Mouse (Mus musculus): Measurements from ENCODE around the gene Tnni3k. TPM values are rescaled to one million over a fixed set of nuclear protein-coding genes. Genes with fewer than 3 reads are reported as not detected.

Gene Tnni3k
- polyA plus RNA-seq, 1 experiment from 2014 or later, result 0.11 TPM

GRCm38 (mm10) chr3:155059449-155059822, 4.2 kb upstream of the Tnni3k start:
- Histone ChIP-seq H3K4me2 (replicated peaks; ENCODE audit: low read depth) (no peak overlapping the region), H3K4me3 (ENCODE audit: low read depth, low read length) (no peak overlapping the region)

GRCm38 (mm10) chr3:155058800-155059448, 3.7 kb upstream of the Tnni3k start:
- Histone ChIP-seq H3K9me3 (ENCODE audit: control insufficient read depth, low read length) (no peaks in the 10 kb centered on the region), H3K36me3 (ENCODE audit: control insufficient read depth, insufficient read depth, low read length) (no peaks in the 10 kb centered on the region), H3K4me3 (ENCODE audit: low read depth, low read length) (no peak overlapping the region), H3K9ac (ENCODE audit: low read length) (no peak overlapping the region), H3K27me3 (ENCODE audit: control insufficient read depth, insufficient read depth, low read length) (no peaks in the 10 kb centered on the region), H3K27ac (replicated peaks) (no peak overlapping the region), H3K4me2 (replicated peaks; ENCODE audit: low read depth) (no peak overlapping the region), H3K4me1 (replicated peaks; ENCODE audit: control insufficient read depth, insufficient read depth) (no peaks in the 10 kb centered on the region)
- TF ChIP-seq CTCF (IDR thresholded peaks at IDR 0.05; ENCODE audit: low read depth), result no peak
- no peak for TF ChIP-seq EP300 (optimal IDR thresholded peaks at IDR 0.05)
- ATAC-seq (ENCODE audit: low FRiP score, low TSS enrichment) (no peak), DNase-seq (ENCODE audit: low spot score) (no peak)
- 62% methylated on average over 6 of the region's 6 CpGs for WGBS

More at GRCm38 (mm10) chr3:155059449-155059822, 4.2 kb upstream of the Tnni3k start:
- H3K9me3 ChIP-seq (ENCODE audit: control insufficient read depth, low read length), result no peaks in the 10 kb centered on the region
- no peaks in the 10 kb centered on the region for H3K4me1 ChIP-seq (replicated peaks; ENCODE audit: control insufficient read depth, insufficient read depth)
- no peak overlapping the region for H3K27ac ChIP-seq (replicated peaks)
- TF ChIP-seq CTCF (IDR thresholded peaks at IDR 0.05; ENCODE audit: low read depth) (no peak), EP300 (optimal IDR thresholded peaks at IDR 0.05) (no peak)
- H3K27me3 ChIP-seq (ENCODE audit: control insufficient read depth, insufficient read depth, low read length), result no peaks in the 10 kb centered on the region
- no peak for ATAC-seq (ENCODE audit: low FRiP score, low TSS enrichment)
- H3K36me3 ChIP-seq (ENCODE audit: control insufficient read depth, insufficient read depth, low read length), result no peaks in the 10 kb centered on the region
- H3K9ac ChIP-seq (ENCODE audit: low read length), result no peak overlapping the region
- DNase-seq (ENCODE audit: low spot score), result no peak

- H3K9ac ChIP-seq (ENCODE audit: low read length), result no peak overlapping the region
- H3K36me3 ChIP-seq (ENCODE audit: control insufficient read depth, insufficient read depth, low read length), result no peaks in the 10 kb centered on the region
- no peaks in the 10 kb centered on the region for H3K4me1 ChIP-seq (replicated peaks; ENCODE audit: control insufficient read depth, insufficient read depth)
- no peak for TF ChIP-seq CTCF (IDR thresholded peaks at IDR 0.05; ENCODE audit: low read depth)
- TF ChIP-seq EP300 (optimal IDR thresholded peaks at IDR 0.05), result no peak
- no peaks in the 10 kb centered on the region for H3K9me3 ChIP-seq (ENCODE audit: control insufficient read depth, low read length)
- ATAC-seq (ENCODE audit: low FRiP score, low TSS enrichment), result no peak
- H3K4me3 ChIP-seq (ENCODE audit: low read depth, low read length), result no peak overlapping the region
- H3K4me2 ChIP-seq (replicated peaks; ENCODE audit: low read depth), result no peak overlapping the region
- no peak for DNase-seq (ENCODE audit: low spot score)
- H3K27ac ChIP-seq (replicated peaks), result no peak overlapping the region
- no peaks in the 10 kb centered on the region for H3K27me3 ChIP-seq (ENCODE audit: control insufficient read depth, insufficient read depth, low read length)
These were observed 2.4 kb upstream of the Tnni3k start for GRCm38 (mm10) chr3:155057566-155057965.

- TF ChIP-seq EP300 (optimal IDR thresholded peaks at IDR 0.05) (no peak), CTCF (IDR thresholded peaks at IDR 0.05; ENCODE audit: low read depth) (no peak)
- ATAC-seq (ENCODE audit: low FRiP score, low TSS enrichment) (no peak), DNase-seq (ENCODE audit: low spot score) (no peak)
- Histone ChIP-seq H3K9me3 (ENCODE audit: control insufficient read depth, low read length) (no peaks in the 10 kb centered on the region), H3K36me3 (ENCODE audit: control insufficient read depth, insufficient read depth, low read length) (no peaks in the 10 kb centered on the region), H3K4me3 (ENCODE audit: low read depth, low read length) (no peak overlapping the region), H3K27ac (replicated peaks) (no peak overlapping the region), H3K9ac (ENCODE audit: low read length) (no peak overlapping the region), H3K4me1 (replicated peaks; ENCODE audit: control insufficient read depth, insufficient read depth) (no peaks in the 10 kb centered on the region), H3K4me2 (replicated peaks; ENCODE audit: low read depth) (no peak overlapping the region), H3K27me3 (ENCODE audit: control insufficient read depth, insufficient read depth, low read length) (no peaks in the 10 kb centered on the region)
These were observed 1.4 kb upstream of the Tnni3k start for GRCm38 (mm10) chr3:155056606-155057005.

- Histone ChIP-seq H3K9me3 (ENCODE audit: control insufficient read depth, low read length) (no peaks in the 10 kb centered on the region), H3K27me3 (ENCODE audit: control insufficient read depth, insufficient read depth, low read length) (no peaks in the 10 kb centered on the region), H3K4me2 (replicated peaks; ENCODE audit: low read depth) (no peak overlapping the region), H3K36me3 (ENCODE audit: control insufficient read depth, insufficient read depth, low read length) (no peaks in the 10 kb centered on the region), H3K4me1 (replicated peaks; ENCODE audit: control insufficient read depth, insufficient read depth) (no peaks in the 10 kb centered on the region), H3K4me3 (ENCODE audit: low read depth, low read length) (no peak overlapping the region), H3K27ac (replicated peaks) (no peak overlapping the region), H3K9ac (ENCODE audit: low read length) (no peak overlapping the region)
- DNase-seq (ENCODE audit: low spot score) (no peak), ATAC-seq (ENCODE audit: low FRiP score, low TSS enrichment) (no peak)
- TF ChIP-seq EP300 (optimal IDR thresholded peaks at IDR 0.05) (no peak), CTCF (IDR thresholded peaks at IDR 0.05; ENCODE audit: low read depth) (no peak)
- WGBS, result 55% methylated on average over 1 of the region's 1 CpGs
These were observed 2.0 kb downstream of the Tnni3k start for GRCm38 (mm10) chr3:155053189-155053588.

GRCm38 (mm10) chr3:155052021-155052420, 3.2 kb downstream of the Tnni3k start:
- Histone ChIP-seq H3K4me1 (replicated peaks; ENCODE audit: control insufficient read depth, insufficient read depth) (no peaks in the 10 kb centered on the region), H3K9ac (ENCODE audit: low read length) (no peak overlapping the region), H3K4me2 (replicated peaks; ENCODE audit: low read depth) (no peak overlapping the region), H3K27me3 (ENCODE audit: control insufficient read depth, insufficient read depth, low read length) (no peaks in the 10 kb centered on the region), H3K9me3 (ENCODE audit: control insufficient read depth, low read length) (no peaks in the 10 kb centered on the region), H3K36me3 (ENCODE audit: control insufficient read depth, insufficient read depth, low read length) (no peaks in the 10 kb centered on the region), H3K27ac (replicated peaks) (no peak overlapping the region), H3K4me3 (ENCODE audit: low read depth, low read length) (no peak overlapping the region)
- ATAC-seq (ENCODE audit: low FRiP score, low TSS enrichment) (no peak), DNase-seq (ENCODE audit: low spot score) (no peak)
- no peak for TF ChIP-seq EP300 (optimal IDR thresholded peaks at IDR 0.05)
- TF ChIP-seq CTCF (IDR thresholded peaks at IDR 0.05; ENCODE audit: low read depth), result no peak

Measured in stomach, postnatal 0 days (tissue).